Mouse (Mus musculus): Measurements from ENCODE around the gene Gm20388.

- TF ChIP-seq CTCF (IDR thresholded peaks at IDR 0.05; ENCODE audit: low read depth) (no peak), EP300 (optimal IDR thresholded peaks at IDR 0.05) (no peak)
Observed at GRCm38 (mm10) chr8:122987255-122987654, 3076.6 kb downstream of the Gm20388 start.
